Mouse (Mus musculus) embryo, embryonic 10 days (tissue): ENCODE results near the gene Fcrla.

Experiments used
- DNase-seq: peaks from one replicate; pipeline ENCODE4 v3.0.0-alpha.2; 2015; ENCODE audit warnings: low spot score

Fcrla gene

DNA sequence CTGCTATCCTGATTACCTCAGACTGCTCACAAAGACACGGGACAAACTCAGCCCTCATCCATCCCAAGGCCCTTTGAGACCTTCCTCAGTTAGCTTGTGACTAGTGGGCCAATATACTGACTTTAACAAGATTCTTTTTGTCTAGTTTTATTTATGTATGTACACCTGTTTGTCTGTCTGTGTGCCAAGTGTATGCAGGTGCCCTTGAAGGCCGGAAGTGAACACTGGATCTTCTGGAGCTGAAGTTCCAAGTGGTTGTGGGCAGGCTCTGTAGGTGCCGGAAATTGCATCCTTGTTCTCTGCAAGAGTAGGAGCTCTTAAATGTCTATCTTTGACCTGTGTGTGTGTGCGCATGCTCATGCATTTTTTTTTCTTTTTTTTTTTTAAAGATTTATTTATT is 1.9 kb upstream of the Fcrla start:
- DNase-seq = no peak

DNA sequence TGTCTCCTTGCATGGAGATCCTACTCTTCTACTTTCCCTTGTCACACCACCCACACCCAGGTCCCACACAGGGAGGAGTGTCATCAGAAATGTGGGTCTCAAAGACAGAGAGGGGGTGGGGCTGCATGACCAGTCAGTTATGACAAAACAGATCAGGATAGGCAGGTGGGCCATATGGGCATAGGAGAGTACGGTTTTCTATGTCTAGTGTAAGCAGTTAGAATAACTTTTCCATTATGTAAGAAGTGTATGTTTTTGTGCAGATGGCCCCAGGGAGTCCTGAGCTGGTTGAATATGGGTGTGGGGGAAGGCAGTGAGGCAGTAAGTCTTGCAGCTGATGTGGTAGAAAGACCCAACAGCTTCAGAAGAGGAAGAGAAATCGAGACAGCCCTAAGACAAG is 1.1 kb upstream of the Fcrla start:
- DNase-seq = no peak

DNA sequence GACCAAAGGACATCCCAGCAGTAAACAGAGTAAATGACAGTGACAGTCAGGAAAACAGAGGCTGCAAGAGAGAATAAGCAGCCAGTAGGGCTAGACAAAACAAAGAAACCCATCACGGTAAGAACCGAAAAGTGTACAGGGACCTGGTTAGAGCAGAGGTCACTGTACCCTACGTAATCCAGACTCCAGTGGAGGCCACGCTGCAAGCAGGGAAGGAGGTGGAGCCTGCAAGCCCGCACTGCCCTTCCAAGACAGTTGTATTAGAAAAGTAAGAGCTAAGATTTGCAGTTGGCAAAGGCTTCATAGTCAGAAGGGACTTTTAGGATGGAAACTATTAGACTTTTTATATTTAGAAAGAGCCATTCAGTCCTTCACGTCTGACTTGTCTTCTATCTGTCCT is 442 bp downstream of the Fcrla start:
- DNase-seq = no peak

DNA sequence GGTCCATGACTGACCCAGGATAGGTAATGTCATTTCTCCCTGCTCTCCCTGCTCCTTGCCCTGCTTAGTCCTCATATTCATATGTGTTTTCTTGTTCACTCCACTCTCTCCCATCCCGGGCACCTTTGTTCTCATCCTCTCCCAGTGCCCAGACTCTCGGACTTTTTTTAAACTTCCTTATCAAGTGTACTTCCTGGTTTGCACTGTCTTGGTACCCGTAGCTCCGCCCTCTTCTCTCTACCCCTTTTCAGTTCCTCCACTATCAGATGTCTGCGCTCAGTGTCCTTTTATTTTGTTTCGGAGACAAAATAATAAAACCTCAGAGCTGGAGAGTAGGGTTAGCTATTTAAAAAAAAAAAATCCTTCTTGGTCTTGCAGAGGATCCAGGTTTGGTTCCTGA is 2.9 kb downstream of the Fcrla start:
- DNase-seq = no peak

DNA sequence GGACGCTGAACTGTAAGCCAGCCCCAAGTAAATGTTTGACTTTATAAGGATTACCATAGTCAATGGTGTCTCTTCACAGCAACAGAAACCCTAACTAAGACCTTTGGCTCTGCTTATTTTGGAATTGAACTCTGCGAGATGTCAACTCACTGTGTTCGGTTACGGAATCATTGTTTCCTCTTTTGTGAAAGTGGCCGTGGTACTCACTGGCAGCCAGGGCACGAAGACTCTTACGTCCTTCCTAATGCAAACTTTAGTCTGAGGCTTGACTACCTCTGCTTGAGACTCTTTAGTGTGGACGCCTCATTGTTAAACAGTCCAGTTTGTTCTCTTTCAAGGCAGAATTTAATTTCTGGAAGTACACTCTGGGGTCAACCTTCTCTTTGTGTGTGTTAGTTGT is 8.1 kb downstream of the Fcrla start:
- DNase-seq = no peak

DNA sequence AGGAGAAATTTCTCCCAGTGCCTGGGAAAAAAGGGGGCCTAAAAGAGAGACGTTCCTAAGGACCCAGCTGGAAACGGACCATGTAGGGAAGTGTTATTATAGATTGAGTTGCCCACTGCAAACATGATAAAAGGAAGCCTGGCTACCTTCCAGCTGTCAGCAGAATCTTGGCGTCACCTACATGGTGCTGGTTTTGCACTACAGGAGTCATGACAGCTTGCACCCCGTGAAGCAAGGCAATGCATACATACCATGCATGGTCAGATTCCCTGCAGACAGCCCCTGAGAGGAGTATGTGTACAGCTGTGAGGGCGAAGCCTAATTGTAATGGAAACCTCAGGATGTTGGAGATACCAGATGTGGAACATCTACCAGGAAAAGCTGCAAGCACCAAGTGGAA is 11.7 kb downstream of the Fcrla start:
- DNase-seq = no peak

DNA sequence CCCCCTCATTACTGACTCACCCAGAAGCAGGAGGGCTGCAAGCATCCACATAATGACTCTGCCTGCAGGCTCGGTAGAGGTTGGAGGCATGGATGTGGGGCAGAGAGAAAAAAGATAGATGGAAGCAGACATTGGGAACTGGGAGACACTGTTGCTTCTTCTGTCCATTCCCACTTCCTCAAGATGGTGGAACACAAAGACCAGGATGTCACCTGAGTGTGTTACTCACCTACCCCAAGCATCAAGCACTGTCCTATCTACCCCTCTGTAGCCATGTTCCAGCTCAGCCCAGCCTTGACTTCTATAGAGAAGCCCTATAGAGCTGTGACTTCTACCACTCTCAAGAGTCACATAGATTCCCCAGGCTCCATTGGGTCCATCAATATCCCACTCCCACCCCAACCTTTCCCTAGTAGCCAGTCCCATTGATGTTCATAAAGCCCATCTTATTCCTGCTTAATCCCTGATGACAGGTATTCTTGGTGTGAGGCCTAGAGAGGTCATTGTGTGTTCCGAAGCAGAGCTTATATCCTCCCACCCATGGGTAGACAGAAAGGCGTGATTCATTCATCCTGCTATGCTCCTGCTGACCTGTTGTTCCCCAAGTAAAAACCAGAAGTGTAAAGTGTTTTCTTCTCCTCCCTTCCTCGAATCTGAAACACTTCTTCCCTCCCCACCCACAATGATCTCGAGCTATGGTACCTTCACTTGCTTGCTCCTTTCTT is 14.3 kb downstream of the Fcrla start, which contains the start of gene Fcrlb:
Fcrlb (minus strand) TSS at position 51 of the 725 bp plus-strand sequence.
- no peak for DNase-seq

DNA sequence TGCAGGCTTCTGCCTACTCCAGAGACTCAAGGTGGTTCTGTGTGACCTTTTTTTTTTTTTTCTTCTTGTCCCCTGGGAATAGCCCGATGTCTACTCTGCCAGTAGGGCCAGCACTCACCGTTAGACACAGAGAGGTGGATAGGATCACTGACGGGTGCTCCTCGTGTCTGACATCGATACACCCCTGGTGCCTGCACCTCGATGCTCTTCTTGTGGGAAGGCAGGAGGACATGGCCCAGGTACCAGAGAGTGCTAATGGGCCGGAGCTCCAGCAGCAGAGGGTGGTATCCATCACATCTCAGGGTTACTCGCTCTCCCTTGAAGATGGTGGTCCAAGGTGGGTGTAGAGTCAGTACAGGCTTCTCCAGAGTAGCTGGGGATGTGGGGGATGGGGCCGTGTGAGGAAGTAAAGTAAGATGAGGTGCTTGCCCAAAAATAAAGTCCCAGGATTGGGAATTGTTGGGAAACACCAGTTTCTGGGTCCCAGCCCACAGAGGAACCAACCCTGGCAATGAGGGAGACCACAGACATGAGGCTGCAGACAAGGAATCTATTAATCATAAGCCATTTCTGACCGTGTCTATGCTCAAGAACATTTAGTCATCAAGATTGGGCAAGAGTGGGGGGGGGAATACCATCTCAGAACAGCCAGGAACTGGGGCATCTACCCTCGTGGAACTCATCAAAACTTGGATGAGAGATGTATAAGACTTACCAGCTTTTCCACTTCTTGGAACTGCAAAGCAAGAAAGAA is 15.3 kb downstream of the Fcrla start:
- DNase-seq = no peak

DNA sequence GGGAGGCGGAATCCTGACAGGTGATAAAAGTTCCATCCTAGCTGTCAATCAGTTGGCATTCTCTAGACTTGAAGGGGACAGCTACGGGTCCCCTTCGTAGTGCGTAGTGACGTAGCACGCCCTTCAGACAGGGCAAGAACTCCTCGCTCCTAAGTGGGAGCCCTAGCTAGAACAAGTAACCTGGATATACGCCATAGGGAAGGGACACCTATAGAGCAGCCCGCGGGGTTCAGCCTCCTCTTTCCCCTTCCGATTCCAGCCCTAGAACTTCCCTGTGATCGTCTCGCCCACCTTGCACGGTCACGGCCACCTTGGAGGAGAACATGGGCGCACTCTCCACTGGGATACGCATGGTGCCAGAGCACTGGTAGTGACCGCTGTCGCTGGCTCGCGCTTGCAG is 19.0 kb downstream of the Fcrla start:
- DNase-seq = peak; percentile 49

DNA sequence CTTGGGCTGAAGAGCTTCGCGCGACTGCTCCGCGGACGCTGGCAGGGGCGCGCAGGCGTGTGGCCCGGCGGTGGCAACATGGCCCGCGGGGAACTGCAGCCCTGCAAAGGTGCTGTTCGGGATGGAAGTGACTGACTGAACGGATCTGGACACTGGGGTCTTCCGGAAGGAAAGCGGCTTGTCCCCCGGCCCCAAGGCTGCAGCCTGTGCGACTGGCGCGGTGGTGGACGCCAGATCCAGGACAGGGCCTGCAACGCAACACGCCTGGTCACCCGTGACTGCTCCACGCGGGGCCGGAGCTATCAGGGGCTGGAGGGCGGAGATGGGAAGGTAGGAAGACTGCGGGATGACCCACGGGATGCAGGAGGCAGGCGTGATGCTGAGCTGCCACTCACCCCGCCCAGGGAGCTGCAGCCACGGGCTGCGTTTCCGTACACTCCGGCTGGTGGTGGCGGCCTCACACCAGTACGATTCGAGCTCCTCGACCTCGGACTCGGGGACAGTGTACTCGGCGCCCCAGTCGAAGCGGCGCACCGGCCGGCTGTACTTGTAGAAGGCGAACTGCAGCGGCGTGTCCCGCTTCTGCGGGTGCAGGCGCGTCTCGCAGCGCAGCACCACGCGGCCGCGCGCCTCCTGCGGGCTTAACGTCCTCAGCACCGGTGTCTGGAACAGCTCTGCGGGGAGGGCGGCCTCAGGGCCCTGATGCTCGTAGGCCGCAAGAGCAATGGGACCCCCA is 19.8 kb downstream of the Fcrla start:
- peak; percentile 64 for DNase-seq

DNA sequence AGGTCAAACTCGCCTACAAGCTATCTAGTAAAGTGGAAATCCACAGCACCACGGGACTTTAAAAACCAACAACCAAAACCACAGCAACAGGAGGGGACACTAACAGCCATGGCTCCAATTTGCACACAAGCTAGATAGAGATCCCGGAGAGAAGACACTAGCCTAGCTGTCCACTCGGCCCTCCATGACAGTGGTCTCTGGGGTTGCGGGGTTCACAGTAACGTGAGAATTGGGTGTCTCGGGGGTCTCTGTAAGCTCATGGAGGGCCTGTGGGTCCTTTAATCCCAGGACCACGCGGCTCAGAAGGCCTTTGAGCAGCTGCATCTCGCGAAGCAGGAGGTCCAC is 20.3 kb downstream of the Fcrla start:
- peak; percentile 8 for DNase-seq

DNA sequence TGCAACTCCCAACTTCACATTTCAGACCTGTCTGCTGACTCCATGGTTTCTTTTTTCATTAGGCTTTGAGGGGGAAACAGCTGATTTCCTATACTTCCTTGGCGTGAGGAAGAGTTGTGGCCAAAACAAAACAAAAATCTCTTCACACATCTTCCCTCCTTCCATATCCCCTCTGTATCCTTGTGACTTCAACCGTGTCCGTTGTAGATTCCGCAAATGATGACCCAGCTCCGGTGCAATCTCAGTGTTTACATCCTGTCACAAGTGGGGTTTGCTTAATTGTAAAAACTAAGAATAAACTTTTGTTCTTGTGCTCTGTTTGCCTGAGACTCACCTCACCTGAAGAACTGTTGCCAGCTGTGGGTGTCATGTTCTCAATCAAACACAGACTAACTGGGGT is 23.9 kb downstream of the Fcrla start:
- DNase-seq = no peak

DNA sequence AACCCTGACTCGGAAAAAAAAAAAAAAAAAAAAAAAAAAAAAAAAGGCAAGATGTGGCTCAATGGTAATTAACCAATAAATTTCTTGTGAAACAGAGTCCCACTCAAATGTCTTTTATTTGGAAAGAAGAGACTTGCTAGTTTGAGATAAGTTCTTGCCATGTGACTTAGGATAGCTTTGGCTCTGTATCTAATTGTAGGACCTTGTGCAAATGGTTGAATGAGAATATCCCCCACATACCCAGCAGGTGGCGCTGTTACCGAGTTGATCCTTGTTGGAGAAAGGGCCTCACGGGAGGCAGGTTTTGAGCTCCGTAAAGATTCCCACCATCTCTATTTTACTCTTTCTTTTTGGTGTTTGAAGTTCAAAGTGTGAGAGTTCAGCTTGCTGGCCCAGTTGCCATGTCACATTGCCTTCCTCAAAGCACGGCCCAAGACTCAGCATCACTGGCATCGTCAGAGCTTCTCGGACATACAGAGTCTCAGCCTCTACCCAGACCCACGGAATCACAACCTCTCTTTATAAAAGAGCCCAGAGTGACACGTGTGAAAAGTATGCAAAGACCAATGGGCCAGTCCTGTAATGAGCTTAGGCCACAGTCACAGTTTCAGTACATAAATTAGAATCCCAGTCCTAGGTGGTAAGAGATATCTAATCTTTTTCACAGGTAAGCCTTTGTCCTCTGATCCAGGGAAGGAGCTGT is 25.7 kb downstream of the Fcrla start:
- DNase-seq = peak; percentile 94

DNA sequence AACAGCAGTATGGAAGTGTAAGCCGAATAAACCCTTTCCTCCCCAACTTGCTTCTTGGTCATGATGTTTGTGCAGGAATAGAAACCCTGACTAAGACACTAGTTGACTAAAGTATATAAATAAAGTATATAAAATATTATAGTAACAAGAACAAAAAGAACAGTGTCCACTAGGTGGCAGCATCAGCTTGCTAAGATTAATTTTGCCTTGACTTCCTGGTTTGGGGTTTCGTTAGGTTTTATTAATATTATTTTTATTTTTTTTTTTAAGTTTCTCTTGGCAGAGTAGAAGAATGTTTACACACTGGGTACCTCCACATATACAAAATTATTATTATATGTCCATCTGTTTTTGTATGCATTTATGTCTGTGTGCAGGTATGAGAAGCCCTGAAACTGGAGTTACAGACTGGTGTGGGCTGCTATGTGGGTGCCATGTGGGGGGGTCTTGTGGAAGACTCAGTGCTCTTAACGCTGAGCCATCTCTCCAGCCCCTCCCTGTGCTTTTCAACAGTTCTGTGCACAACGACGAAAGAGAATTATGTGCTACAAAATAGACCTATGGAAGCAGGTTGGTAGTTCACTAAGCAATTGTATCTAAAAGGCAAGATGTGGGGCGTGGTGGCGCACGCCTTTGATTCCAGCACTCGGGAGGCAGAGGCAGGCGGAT is 26.4 kb downstream of the Fcrla start:
- peak; percentile 72 for DNase-seq

DNA sequence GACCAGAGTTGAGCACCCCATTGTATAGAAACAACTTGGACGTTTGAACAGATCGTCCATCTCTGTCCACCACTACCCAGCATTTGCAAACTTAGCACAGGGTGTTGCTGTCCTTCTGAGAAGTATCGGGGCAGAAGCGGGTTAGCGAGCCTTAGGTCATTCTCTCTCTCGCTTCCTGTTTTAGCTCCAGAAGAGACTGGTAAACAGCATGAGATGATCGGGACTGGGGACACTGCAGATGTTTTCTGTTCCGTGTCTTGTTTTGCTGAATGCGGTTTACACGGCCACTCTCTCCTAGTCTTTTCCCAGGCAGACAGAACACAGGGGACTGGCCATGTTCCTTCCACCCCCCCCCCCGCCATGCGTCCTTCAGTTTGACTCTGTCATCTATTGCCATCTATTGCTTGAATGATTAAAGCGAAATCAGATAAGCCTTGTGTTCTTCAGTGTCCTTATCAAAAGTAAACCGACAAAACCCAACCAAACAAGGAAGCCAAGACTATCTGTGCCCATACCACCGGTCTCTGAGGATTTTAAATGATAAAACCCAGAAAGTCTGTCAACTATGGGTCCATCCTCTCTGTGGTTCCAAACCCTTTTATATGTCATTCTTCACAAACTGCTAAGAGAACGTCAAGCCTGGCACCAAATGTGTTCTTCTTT is 28.8 kb downstream of the Fcrla start:
- DNase-seq = no peak

DNA sequence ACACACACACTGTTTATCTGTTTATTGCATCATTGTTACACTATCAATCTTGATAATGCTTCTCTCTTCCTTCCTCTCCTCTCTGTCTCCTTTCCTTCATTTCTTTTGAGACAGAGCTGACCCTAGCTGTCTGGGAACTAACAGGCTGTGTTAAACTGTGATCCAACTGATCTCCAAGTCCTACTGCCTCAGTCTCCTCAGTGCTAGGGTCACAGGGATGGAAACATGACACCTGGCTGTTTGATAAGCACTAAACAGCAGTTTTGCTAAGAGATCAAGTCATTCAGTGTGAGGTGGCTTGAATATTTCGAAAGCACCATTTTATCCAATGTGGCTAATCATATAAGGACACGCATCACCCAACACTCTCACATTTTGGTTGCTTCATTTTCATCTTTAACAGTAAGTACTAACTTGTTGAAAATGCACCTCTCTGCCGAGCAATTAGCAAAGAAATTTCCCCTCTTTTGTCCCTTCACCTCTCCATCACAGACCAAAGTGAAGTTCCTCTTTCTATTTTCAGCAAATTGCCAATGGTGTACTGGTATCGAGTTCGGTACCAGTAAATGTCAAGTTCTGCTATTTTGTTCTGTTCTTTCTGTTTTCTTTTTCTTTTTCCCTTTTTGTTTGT is 30.6 kb downstream of the Fcrla start:
- no peak for DNase-seq

DNA sequence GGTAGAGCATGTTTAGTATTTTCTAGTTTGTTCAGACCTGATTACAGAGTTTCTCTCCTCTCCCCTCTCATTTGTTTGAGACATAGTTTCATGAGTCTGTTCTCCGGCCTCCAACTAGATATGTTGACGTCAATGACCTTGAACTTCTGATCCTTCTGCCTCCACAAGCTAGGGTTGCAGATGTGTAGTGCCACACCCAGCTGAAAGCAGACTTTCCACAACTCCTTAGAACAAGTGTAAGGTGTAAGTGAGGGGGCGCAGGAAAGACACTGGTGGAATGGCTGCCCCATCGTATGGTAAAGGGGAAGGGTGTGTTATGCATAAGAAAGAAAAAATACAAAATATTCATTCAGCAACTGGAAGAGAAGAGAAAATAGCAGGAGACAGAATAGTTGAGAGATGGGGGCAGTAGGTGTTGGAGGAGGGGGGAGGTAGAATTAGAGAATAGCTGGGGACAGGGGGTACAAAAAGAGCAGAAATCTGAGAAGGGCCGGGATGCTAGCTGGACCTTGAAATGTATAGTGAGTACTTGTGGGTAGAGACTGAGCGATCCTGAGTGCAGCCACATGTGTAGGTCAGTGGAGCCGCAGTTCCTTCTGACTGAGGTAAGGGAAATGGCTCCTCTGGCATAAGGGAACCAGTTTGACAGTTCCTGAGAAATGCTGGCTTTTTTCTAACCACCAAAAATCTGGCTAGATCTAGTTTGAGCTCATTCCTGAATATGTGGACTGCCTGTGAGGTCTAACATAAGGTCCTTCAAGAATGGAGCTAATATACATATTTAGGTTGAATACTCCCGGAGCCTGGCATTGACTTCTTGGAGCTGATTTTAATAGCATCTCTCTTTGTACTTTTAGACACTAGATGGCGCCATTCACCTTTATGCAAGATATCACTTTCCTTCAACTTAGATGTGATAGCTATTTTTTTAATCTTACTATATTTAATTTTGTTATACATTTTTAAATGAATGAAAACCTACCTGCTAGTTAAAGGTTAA is 32.5 kb downstream of the Fcrla start:
- DNase-seq = peak; percentile 81

DNA sequence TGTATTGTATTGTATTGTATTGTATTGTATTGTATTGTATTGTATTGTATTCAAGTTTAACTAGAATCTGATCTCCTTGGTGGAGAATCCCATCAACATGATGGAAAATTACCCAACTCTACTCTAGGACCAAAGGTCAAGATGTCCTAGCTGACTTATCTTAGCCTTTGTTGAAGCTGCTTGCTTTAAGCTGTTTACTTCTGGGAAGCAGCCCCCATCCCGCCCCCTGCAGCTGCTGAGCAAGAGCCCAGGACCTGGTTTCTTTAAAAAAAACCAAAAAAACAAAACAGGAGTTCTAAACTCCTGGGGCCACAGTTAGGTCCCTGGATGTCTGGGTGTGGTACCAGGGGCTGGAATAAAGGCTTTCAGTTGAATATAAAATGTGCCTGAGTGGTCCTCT is 35.1 kb downstream of the Fcrla start:
- no peak for DNase-seq

DNA sequence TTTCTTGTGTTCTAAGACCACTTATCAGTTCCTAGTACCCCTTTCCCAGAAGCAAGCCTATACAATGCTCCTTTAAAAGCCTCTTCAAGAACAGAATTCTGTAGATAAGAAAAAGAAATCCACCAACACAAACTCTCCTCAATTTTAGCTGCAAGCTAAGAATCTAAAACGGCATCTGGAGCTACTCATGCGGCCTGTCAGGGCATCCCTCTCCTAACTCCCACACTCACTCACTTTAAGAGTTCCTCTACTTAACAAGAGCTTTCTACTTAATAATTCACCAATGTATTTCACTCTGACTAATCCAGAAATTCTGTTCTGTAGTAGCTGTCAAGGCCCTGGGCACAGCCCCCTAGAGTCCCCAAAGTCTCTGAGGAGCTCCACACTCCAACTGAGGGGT is 35.7 kb downstream of the Fcrla start:
- no peak for DNase-seq

DNA sequence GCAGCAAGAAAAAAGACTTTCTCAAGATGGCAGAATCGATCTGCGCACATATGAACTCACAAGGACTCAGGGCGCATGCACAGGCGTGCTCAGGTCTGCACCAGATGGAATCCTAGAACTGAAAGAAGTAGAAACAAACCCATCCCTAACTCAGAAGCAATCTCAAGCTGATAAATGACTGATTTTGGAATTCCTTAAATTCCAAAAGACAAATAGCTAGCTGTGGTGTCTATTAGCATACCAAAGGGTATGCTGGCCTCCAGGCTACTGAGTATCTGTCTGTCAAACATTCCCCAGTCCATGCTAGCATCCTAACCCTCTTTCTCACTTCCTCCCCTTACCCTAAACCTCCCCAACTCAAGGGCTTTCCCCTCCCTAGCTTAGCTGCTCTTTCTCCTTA is 38.1 kb downstream of the Fcrla start:
- no peak for DNase-seq
